Mouse (Mus musculus): ENCODE measurements around the gene Aatk. TPM values are rescaled to one million over a fixed set of nuclear protein-coding genes. Genes with fewer than 3 reads are reported as not detected.

Aatk gene
- polyA plus RNA-seq (2016; fragmentation: Nextera tagmentation; extraction: Ambion mirVana): 5.8 and 5.9 TPM in 2 replicates

DNA sequence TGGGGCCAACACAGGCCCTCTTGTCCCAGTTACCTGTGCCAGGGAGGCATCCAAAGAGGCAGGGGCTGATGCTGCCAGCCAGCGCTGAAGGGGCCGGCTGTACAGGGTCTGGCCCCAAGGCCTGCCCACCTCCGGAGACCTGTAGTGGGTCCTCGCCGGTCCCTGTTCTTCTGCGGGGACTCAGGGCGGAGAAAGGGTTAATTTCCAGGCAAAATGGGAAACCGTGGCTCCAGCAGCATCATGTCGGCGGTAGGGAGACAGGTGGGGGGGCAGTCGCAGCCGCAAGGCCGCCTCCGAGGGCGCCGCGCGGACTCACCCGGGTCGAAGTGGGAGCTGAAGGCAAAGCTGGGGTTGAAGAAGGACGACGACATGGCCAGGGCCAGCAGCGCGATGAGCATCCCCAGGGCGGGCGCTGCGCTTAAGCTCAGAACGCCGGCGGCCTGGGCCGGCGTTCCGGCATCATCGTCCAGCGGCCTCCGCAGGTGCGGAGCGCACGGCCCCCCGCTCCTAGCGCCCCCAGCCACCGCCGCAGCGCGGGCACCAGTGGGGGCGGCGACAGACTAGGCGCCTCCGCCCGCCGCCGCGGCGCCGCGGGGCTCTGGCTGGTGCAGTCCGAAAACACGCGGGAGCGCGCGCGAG, at the start of gene Aatk:
Aatk (minus strand) TSS at position 615 of the 639 bp plus-strand sequence.
- no peaks in the 10 kb centered on the region for H3K36me3 ChIP-seq
- peak within 1 kb of the TSS; percentile 63 for H3K9ac ChIP-seq
- H3K4me1 ChIP-seq: peaks cover 30% of the 10 kb centered on the region
- H3K27ac ChIP-seq: no peak within 1 kb of the TSS
- peak within 1 kb of the TSS; percentile 67 for H3K4me3 ChIP-seq
- 1% methylated on average over 53 of the region's 63 CpGs for WGBS
- H3K9me3 ChIP-seq: no peaks in the 10 kb centered on the region
- ATAC-seq (ENCODE audit: insufficient number of reproducible peaks, insufficient read depth, low FRiP score, low TSS enrichment): no peak
- H3K4me2 ChIP-seq (replicated peaks): peak within 1 kb of the TSS; percentile 96
- H3K27me3 ChIP-seq: peaks cover 34% of the 10 kb centered on the region

DNA sequence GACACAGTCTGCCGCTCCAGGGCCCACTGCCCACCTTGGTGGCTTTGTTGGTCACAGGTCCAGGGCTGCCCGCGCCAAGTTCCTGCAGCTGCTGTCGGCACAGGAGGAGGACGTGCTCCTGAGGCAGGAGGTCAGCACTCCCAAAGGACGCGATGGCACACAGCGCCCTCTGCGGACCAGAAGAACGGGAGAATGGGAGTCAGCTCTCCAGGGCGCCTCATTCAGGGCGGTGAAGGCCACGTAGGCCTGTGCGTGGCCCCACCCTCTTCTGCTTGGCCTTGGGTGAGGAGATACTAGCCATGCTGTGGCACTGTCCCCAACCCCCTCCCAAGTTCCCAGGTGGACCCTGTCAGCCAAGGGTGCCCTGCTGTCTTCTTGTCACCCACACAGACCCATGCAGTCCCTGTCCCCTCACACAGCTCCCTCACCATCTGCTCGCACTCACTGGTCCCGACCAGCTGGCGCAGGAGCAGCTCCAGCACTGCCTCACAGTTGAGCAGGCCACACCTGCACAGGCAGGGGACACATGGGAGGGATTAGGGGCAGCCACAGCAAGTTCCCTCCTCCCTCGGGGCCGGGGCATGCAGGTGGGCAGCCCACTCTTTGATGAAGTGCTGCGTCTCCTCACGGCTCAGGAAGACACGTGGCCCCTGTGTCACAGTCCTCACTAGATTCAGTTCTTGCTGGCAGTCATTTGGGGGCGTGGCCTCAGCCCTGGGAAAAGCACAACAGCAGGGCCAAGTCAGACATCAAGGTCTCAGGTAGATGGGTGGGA, 46.0 kb upstream of the Aatk start:
- Histone ChIP-seq H3K4me3 (no peak overlapping the region), H3K9me3 (no peaks in the 10 kb centered on the region), H3K4me1 (peaks cover 7% of the 10 kb centered on the region), H3K36me3 (peaks cover 54% of the 10 kb centered on the region), H3K9ac (no peak overlapping the region), H3K27ac (no peak overlapping the region), H3K27me3 (no peaks in the 10 kb centered on the region), H3K4me2 (replicated peaks) (no peak overlapping the region)
- 80% methylated on average over 23 of the region's 23 CpGs for WGBS
- no peak for ATAC-seq (ENCODE audit: insufficient number of reproducible peaks, insufficient read depth, low FRiP score, low TSS enrichment)

DNA sequence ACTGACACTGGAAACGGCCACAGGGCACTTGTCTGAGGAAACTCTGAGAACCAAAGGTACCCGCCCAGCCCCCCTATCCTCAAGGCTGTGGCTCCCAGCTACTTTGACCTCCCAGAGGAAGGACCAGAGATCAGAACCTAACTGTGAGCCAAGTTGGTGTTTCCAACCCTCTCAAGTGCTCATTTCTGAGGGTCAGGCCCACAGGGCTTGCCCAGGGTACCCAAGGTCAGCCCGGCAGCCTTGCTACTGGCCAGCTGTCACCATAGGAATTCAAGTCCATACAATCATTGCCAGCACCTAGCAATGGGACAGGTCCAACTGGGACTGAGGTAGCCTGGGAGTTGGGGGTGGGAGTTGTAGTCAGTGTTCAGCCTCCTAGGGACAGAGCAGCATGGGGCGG, 43.7 kb upstream of the Aatk start:
- Histone ChIP-seq H3K27ac (no peak overlapping the region), H3K36me3 (peaks cover 50% of the 10 kb centered on the region), H3K4me1 (peaks cover 9% of the 10 kb centered on the region), H3K27me3 (no peaks in the 10 kb centered on the region), H3K4me3 (no peak overlapping the region), H3K4me2 (replicated peaks) (no peak overlapping the region), H3K9me3 (no peaks in the 10 kb centered on the region), H3K9ac (no peak overlapping the region)
- 88% methylated on average over 4 of the region's 4 CpGs for WGBS
- no peak for ATAC-seq (ENCODE audit: insufficient number of reproducible peaks, insufficient read depth, low FRiP score, low TSS enrichment)

DNA sequence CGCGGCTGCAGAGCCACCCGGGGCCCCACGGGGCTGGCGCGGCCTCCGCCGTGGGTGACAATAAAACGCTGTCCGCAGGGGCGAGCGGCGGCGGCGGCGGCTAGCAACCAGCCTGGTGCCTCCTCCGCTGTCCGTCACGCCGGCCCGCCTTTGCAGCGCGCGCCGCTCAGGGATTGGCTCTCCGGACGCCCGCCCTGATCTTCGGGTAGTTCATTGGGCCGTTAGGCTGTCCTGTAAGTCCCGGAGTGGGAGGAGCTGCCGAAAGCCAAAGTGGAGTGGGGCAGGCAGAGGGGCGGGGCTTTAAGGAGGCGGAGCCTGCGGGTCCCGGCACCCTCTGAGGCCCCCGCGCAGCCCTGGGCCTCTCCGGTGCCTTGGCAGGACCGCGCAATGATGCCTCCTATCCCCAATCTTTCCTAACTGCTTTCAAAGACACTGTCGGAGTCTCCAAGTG, 39.8 kb upstream of the Aatk start, which contains the start of gene Cep131:
Cep131 (minus strand) TSS at position 126 of the 451 bp plus-strand sequence.
- H3K27me3 ChIP-seq: no peaks in the 10 kb centered on the region
- ATAC-seq (ENCODE audit: insufficient number of reproducible peaks, insufficient read depth, low FRiP score, low TSS enrichment): peak; percentile 98
- WGBS: under 1% methylated on average over 41 of the region's 42 CpGs
- H3K9ac ChIP-seq: peak within 1 kb of the TSS; percentile 96
- peaks cover 15% of the 10 kb centered on the region for H3K4me1 ChIP-seq
- peak within 1 kb of the TSS; percentile 94 for H3K4me2 ChIP-seq (replicated peaks)
- H3K36me3 ChIP-seq: peaks cover 33% of the 10 kb centered on the region
- H3K27ac ChIP-seq: peak within 1 kb of the TSS; percentile 84
- peak within 1 kb of the TSS; percentile 97 for H3K4me3 ChIP-seq
- no peaks in the 10 kb centered on the region for H3K9me3 ChIP-seq

DNA sequence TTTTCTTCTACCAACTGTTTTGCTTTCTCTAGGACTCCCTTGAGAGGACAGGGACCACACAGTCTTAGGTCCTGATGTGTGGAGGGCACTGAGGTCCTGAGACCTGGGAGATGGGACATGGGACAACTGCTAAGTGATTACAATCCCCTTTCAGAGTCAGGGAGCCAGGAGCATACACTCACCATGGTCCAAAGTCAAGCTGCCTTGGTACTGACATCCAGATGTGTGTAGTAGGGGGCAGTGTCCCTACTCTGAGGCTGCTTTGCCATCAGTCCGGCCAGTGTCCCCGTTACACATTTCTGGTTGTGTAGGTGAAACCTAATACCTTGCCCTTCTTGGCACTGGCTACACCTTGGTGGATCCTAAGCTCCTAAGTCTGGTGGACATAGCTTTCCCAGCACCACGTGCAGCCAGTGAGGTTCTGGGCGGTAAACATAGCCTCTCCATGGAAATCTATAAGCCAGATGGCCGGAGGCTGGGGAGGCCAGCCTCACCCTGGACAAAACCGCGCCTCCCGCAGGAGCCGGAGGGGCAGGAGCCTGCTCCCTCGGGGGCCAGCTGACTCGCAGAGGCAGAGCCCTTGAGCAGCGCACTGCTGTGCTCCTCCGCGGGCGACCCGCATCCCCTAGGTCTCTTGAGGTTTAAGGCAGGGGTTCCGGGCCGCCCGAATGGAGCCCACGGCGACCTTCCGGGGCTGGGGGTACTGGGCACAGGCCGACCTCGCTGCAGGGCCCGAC, 39.1 kb upstream of the Aatk start:
- WGBS: under 1% methylated on average over 25 of the region's 25 CpGs
- peak overlapping the region; percentile 96 for H3K9ac ChIP-seq
- peak overlapping the region; percentile 84 for H3K27ac ChIP-seq
- H3K36me3 ChIP-seq: peaks cover 31% of the 10 kb centered on the region
- ATAC-seq (ENCODE audit: insufficient number of reproducible peaks, insufficient read depth, low FRiP score, low TSS enrichment): peak; percentile 6; the same call in 1 of the 2 replicates
- peak overlapping the region; percentile 94 for H3K4me2 ChIP-seq (replicated peaks)
- H3K9me3 ChIP-seq: no peaks in the 10 kb centered on the region
- no peaks in the 10 kb centered on the region for H3K27me3 ChIP-seq
- H3K4me1 ChIP-seq: peaks cover 15% of the 10 kb centered on the region
- peak overlapping the region; percentile 97 for H3K4me3 ChIP-seq

DNA sequence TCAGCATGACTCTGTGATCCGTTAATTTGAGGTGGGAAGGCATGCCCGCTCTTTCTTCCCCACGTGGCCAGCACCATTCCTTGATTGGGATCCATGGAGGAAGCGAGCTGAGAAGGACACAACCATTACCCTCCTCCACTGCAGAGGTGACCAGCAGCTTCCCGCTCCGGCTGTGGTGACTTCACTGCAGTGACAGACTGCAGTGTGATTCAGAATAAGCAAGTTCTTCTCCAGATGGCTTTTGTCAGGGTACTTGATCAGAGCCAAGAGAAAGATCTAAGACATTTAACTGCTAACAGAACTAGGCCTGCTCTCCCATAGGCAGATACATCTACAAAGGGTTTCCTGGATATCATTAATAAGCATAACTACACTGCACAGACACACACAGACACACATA, 33.3 kb upstream of the Aatk start:
- Histone ChIP-seq H3K4me3 (no peak overlapping the region), H3K36me3 (peaks cover 78% of the 10 kb centered on the region), H3K27me3 (no peaks in the 10 kb centered on the region), H3K4me2 (replicated peaks) (no peak overlapping the region), H3K9me3 (no peaks in the 10 kb centered on the region), H3K27ac (no peak overlapping the region), H3K9ac (no peak overlapping the region), H3K4me1 (peaks cover 2% of the 10 kb centered on the region; the same call in 1 of the 2 replicates)
- 87% methylated on average over 6 of the region's 6 CpGs for WGBS
- no peak for ATAC-seq (ENCODE audit: insufficient number of reproducible peaks, insufficient read depth, low FRiP score, low TSS enrichment)

DNA sequence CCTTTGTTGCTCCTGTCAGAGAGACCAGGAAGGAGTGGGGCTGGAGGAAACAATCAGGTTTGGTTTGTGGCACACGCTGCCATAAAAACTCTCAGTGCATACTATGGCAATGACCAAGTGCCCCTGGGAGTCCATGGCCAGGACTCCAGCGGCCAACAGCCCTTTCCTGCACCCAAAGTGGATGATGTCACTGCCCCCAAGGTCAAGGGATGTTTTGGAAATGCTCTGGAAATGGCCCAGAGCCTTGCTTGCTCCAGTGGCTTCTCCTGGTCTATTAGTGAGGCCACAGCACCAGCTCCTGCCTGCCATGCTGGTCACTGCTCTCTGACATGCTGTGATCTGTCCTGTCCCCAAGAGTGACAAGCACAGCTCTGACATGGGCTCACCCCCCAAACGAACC, 29.2 kb upstream of the Aatk start:
- no peak overlapping the region for H3K27ac ChIP-seq
- H3K9me3 ChIP-seq: no peaks in the 10 kb centered on the region
- H3K4me1 ChIP-seq: no peaks in the 10 kb centered on the region
- WGBS: 82% methylated on average over 3 of the region's 3 CpGs
- no peak overlapping the region for H3K4me2 ChIP-seq (replicated peaks)
- ATAC-seq (ENCODE audit: insufficient number of reproducible peaks, insufficient read depth, low FRiP score, low TSS enrichment): no peak
- H3K9ac ChIP-seq: no peak overlapping the region
- H3K36me3 ChIP-seq: peaks cover 85% of the 10 kb centered on the region
- H3K4me3 ChIP-seq: no peak overlapping the region
- H3K27me3 ChIP-seq: no peaks in the 10 kb centered on the region

DNA sequence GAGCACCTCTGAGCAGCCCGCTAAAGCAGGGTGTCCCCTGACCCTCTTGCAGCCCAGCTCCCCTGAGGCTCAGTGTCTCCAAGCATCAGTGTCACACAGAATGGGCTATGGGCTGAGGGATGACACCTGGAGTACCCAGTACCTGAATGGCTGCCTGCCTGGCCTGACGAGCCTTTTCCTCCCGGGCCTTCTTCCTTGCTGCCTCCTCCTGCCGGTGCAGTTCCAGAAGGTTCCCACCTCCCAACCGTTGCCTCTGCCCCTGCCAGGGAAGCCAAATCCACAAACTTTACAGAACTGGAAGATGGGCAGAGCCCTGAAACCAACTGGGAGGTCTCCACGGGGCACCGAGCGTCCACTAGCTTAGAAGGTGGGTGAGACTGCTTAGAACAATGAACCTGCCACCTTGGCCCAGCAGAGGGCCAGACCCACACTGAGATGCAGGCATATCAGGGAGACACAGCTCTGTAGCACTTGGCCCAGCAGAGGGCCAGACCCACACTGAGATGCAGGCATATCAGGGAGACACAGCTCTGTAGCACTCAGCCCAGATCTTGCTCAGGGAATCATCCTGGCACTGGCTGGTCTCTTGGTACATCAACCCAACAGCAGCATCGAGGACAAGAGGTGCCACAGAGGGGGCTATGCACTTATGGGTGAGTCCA, 26.1 kb upstream of the Aatk start:
- Histone ChIP-seq H3K4me2 (replicated peaks) (no peak overlapping the region), H3K36me3 (peaks cover 85% of the 10 kb centered on the region), H3K9ac (no peak overlapping the region), H3K9me3 (no peaks in the 10 kb centered on the region), H3K27me3 (no peaks in the 10 kb centered on the region), H3K4me1 (0 out of 2 replicates have a peak, but pooled peaks cover 6% of the 10 kb centered on the region), H3K4me3 (no peak overlapping the region), H3K27ac (no peak overlapping the region)
- 90% methylated on average over 9 of the region's 9 CpGs for WGBS
- ATAC-seq (ENCODE audit: insufficient number of reproducible peaks, insufficient read depth, low FRiP score, low TSS enrichment): no peak

DNA sequence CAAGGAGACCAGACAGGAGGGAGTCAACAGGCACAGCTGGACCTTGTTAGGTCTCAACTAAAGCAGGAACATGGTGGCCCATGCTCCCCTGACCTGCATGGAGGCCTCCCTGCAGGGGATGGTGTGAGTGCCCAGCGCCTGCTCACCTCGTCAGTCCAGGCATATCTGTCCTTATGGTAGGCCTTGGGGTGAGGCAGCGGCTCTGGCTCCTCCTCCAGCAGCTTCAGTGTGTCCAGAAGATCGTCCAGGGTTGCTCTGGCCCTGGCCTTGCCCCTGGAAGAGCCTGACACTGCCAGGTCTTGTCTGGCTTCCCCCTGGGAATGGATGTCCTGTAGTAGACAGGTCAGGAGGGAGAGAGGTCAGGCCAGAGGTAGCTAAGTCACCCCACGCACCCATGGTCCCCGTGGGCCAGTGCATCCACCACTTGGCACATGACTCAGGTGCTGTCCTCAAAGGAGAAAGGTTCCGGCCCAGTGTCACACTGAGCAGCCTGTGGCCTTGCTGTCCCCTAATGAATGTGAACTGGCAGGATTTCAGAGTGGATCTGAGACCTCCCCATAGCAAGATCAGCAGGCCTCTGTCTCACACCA, 24.9 kb upstream of the Aatk start:
- Histone ChIP-seq H3K4me2 (replicated peaks) (no peak overlapping the region), H3K27me3 (no peaks in the 10 kb centered on the region), H3K9ac (no peak overlapping the region), H3K4me3 (no peak overlapping the region), H3K4me1 (0 out of 2 replicates have a peak, but pooled peaks cover 6% of the 10 kb centered on the region), H3K27ac (no peak overlapping the region), H3K36me3 (peaks cover 83% of the 10 kb centered on the region), H3K9me3 (no peaks in the 10 kb centered on the region)
- 67% methylated on average over 7 of the region's 7 CpGs for WGBS
- no peak for ATAC-seq (ENCODE audit: insufficient number of reproducible peaks, insufficient read depth, low FRiP score, low TSS enrichment)

DNA sequence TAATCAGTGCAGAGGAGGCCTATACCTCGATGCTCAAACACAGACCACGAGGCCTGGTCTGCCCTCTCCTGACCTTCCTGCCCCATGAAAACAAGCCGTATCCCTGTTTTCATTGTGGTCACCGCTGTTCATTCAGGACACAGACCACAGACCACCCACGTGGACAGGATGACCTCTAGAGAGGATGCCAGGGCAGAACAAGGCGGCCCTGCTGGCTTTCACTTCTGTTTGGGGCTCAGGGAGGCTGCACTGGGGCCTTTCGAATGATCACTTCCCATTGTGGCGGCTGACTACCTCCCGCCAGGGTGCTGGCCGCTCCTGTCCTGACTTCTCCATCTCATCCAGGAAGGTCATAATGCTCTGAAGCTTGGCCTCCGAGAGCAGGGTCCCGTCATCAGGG, 24.1 kb upstream of the Aatk start:
- H3K9me3 ChIP-seq: no peaks in the 10 kb centered on the region
- H3K27me3 ChIP-seq: no peaks in the 10 kb centered on the region
- no peak overlapping the region for H3K4me3 ChIP-seq
- no peak overlapping the region for H3K27ac ChIP-seq
- H3K4me1 ChIP-seq: 0 out of 2 replicates have a peak, but pooled peaks cover 6% of the 10 kb centered on the region
- H3K36me3 ChIP-seq: peaks cover 80% of the 10 kb centered on the region
- no peak overlapping the region for H3K9ac ChIP-seq
- no peak for ATAC-seq (ENCODE audit: insufficient number of reproducible peaks, insufficient read depth, low FRiP score, low TSS enrichment)
- 45% methylated on average over 12 of the region's 12 CpGs for WGBS
- H3K4me2 ChIP-seq (replicated peaks): no peak overlapping the region

Data from embryonic facial prominence, embryonic 12.5 days (tissue).